Mouse (Mus musculus) neural tube, embryonic 11.5 days (tissue): ENCODE measurements at regions not wholly inside any gene's neighbourhood (a gene's known extent, or its start where the extent isn't known, plus 50 kb on each side); places are given as distances from the start of the nearest gene placed in this dataset.

Experiments used
- ATAC-seq: fragments of 200-750 bp; cut with Nextera tagmentation; 2 replicates; pipeline ENCODE4 v1.8.0; 2017; ENCODE audit warnings: moderate number of reproducible peaks, mild to moderate bottlenecking, moderate TSS enrichment, moderate library complexity; ENCODE audit not compliant: insufficient read depth, low FRiP score, low TSS enrichment
- DNase-seq: peaks from one replicate; pipeline ENCODE4 v3.0.0-alpha.2; 2015; ENCODE audit warnings: low spot score
- H3K27ac ChIP-seq: fragments of 300-500 bp; sonication (generic); 2 replicates; pipeline ENCODE4 v1.5.1; 2014; ENCODE audit warnings: low read depth, mild to moderate bottlenecking, low read length
- H3K27me3 ChIP-seq: fragments of 300-500 bp; sonication (generic); 2 replicates; pipeline ENCODE4 v1.6.1; 2014; ENCODE audit warnings: mild to moderate bottlenecking, low read length, mixed read lengths; ENCODE audit not compliant: control insufficient read depth, insufficient read depth
- H3K36me3 ChIP-seq: fragments of 300-500 bp; sonication (generic); 2 replicates; pipeline ENCODE4 v1.6.1; 2014; ENCODE audit warnings: mild to moderate bottlenecking, low read length, moderate library complexity, mixed read lengths; ENCODE audit not compliant: control insufficient read depth, insufficient read depth
- H3K4me1 ChIP-seq: fragments of 300-500 bp; sonication (generic); 2 replicates; pipeline ENCODE4 v1.6.1; 2014; ENCODE audit warnings: low read length, mixed read lengths; ENCODE audit not compliant: control insufficient read depth, insufficient read depth
- H3K4me2 ChIP-seq: fragments of 300-500 bp; sonication (generic); 2 replicates; pipeline ENCODE4 v1.6.1; 2014; ENCODE audit warnings: low read depth, mild to moderate bottlenecking, moderate library complexity
- H3K4me3 ChIP-seq: fragments of 300-500 bp; sonication (generic); 2 replicates; pipeline ENCODE4 v1.5.1; 2014; ENCODE audit warnings: low read depth, low read length
- H3K9ac ChIP-seq: fragments of 300-500 bp; sonication (generic); 2 replicates; pipeline ENCODE4 v1.6.1; 2014; ENCODE audit warnings: mild to moderate bottlenecking, low read length
- H3K9me3 ChIP-seq: fragments of 300-500 bp; sonication (generic); 2 replicates; pipeline ENCODE4 v1.6.1; 2016; ENCODE audit warnings: low read length; ENCODE audit not compliant: control insufficient read depth
- WGBS: fragments of 180-500 bp; shearing (Covaris S2); extraction: QIAGEN DNeasy Blood & Tissue Kit; methylation state at CpG from one replicate; pipeline ENCODE4 v1.1.7; 2014; 5-methylcytosine and 5-hydroxymethylcytosine counted together

DNA sequence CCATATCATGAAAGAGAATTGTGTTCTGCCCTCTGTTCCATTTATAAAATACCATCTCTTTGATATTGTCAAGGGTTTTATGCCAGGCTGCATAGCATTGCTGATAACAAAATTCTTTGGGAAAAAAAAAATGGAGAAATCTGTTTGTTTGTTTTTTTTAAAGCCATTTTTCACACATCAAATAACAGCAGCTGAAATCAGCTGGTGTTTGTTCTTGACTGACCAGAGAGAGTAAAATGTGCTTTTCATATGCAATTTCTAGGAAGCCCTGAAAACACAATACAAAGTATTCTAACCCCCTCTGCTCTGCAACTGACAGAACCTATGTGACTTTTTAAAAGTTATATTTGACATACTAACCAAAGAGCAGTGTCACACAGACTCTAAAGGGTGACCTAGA lies 270.0 kb downstream of the Mreg start:
- H3K4me1 ChIP-seq, result no peaks in the 10 kb centered on the region
- H3K4me2 ChIP-seq, result no peak overlapping the region
- no peak overlapping the region for H3K27ac ChIP-seq
- no peak overlapping the region for H3K9ac ChIP-seq
- ATAC-seq, result no peak
- H3K4me3 ChIP-seq, result no peak overlapping the region
- DNase-seq, result no peak
- H3K9me3 ChIP-seq, result no peaks in the 10 kb centered on the region
- H3K36me3 ChIP-seq, result no peaks in the 10 kb centered on the region
- no peaks in the 10 kb centered on the region for H3K27me3 ChIP-seq

DNA sequence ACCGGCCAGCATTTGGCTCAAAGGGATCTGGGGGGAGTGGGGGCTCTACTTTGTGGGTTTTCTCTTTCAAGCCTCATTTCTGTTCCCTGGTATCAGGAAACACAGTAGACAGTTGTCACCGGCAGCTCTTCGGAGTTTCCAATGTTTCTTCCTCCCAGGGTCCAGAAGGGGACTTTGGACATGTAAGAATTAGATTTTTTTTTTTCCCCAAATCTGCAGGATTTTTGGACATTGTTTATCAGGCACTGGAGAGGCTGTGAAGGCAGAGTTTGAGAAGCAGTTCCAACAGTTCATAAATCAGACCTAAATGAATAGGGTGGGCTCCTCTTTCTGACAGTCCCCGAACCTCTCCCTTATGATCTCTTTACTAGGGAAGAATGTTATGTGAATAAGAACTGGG lies 270.4 kb downstream of the Mreg start:
- no peak overlapping the region for H3K9ac ChIP-seq
- WGBS, result 48% methylated on average over 4 of the region's 4 CpGs
- no peaks in the 10 kb centered on the region for H3K27me3 ChIP-seq
- no peaks in the 10 kb centered on the region for H3K9me3 ChIP-seq
- DNase-seq (no peak), ATAC-seq (no peak)
- no peaks in the 10 kb centered on the region for H3K4me1 ChIP-seq
- no peak overlapping the region for H3K4me3 ChIP-seq
- H3K27ac ChIP-seq, result no peak overlapping the region
- no peaks in the 10 kb centered on the region for H3K36me3 ChIP-seq
- H3K4me2 ChIP-seq, result no peak overlapping the region

GRCm38 (mm10) chr1:71940900-71941299 lies 271.2 kb downstream of the Mreg start:
- H3K4me3 ChIP-seq, result no peak overlapping the region
- no peaks in the 10 kb centered on the region for H3K27me3 ChIP-seq
- H3K9ac ChIP-seq, result no peak overlapping the region
- ATAC-seq (no peak), DNase-seq (no peak)
- no peak overlapping the region for H3K27ac ChIP-seq
- H3K36me3 ChIP-seq, result no peaks in the 10 kb centered on the region
- H3K4me2 ChIP-seq, result no peak overlapping the region
- WGBS, result 49% methylated on average over 4 of the region's 4 CpGs
- H3K9me3 ChIP-seq, result no peaks in the 10 kb centered on the region
- no peaks in the 10 kb centered on the region for H3K4me1 ChIP-seq

DNA sequence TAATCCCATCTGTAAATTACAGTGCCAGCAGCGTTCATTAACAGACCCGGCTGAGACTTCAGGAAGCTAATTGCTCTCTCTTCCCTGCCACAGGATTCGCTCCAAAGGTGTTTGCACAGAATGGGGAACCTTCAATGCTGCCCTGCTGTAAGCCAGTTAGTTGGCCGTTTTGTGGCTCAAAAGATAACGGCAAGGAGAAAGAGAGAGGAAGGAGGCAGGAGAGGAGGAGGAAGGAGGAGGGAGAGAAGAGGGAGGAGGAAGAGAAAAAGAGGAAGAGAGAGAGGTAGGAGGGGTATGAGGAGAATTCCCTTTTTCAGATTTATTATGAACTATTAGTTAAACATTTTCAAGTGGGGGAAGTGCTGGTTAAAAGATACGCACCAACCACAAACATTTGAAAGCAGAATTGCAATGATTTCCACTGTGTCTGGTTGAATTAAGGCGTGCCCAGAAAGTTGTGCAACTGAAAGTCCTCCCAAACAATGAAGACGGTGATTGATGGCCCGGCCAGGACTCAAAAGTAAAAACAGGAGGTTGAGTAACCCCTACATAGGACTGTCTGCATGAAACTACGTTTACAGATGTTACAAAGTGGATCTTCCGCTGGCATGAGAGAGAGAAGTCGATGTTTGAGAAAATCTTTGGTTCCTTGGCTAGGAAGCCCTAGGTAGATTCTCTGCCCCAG lies 273.6 kb downstream of the Mreg start:
- no peak for ATAC-seq
- DNase-seq, result no peak
- no peaks in the 10 kb centered on the region for H3K27me3 ChIP-seq
- H3K27ac ChIP-seq, result no peak overlapping the region
- no peaks in the 10 kb centered on the region for H3K4me1 ChIP-seq
- H3K4me3 ChIP-seq, result no peak overlapping the region
- H3K9ac ChIP-seq, result no peak overlapping the region
- 58% methylated on average over 12 of the region's 12 CpGs for WGBS
- H3K4me2 ChIP-seq, result no peak overlapping the region
- no peaks in the 10 kb centered on the region for H3K9me3 ChIP-seq
- H3K36me3 ChIP-seq, result no peaks in the 10 kb centered on the region

DNA sequence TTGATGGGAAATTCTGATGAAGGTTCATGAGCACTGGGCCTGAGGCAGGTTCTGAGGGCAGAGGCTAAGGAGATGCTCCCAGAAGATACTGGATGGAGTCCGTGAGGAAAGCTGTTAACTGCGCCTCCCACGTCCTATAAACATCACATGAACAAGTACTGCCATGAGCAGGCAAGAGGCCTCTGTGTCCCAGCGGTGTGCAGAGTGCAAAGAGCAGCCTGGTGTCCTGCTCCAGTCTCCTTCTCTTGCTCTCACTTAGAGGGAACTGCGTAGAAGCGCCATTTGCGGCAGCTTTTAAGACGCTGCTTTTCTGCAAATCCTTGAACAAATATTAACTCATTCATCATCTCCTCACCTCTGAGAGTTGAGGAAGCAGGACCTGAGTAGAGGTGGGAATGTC lies 274.2 kb downstream of the Mreg start:
- Histone ChIP-seq H3K4me3 (no peak overlapping the region), H3K4me2 (no peak overlapping the region), H3K27me3 (no peaks in the 10 kb centered on the region), H3K36me3 (no peaks in the 10 kb centered on the region), H3K4me1 (no peaks in the 10 kb centered on the region), H3K9me3 (no peaks in the 10 kb centered on the region), H3K9ac (no peak overlapping the region), H3K27ac (no peak overlapping the region)
- WGBS, result 69% methylated on average over 8 of the region's 8 CpGs
- ATAC-seq (no peak), DNase-seq (no peak)

GRCm38 (mm10) chr1:71937168-71937567 lies 274.9 kb downstream of the Mreg start:
- no peak overlapping the region for H3K27ac ChIP-seq
- ATAC-seq, result no peak

GRCm38 (mm10) chr1:71936501-71937129 lies 275.5 kb downstream of the Mreg start:
- Histone ChIP-seq H3K36me3 (no peaks in the 10 kb centered on the region), H3K9ac (no peak overlapping the region), H3K27me3 (no peaks in the 10 kb centered on the region), H3K4me2 (no peak overlapping the region), H3K4me3 (no peak overlapping the region), H3K9me3 (no peaks in the 10 kb centered on the region), H3K27ac (no peak overlapping the region), H3K4me1 (no peaks in the 10 kb centered on the region)
- ATAC-seq (no peak), DNase-seq (no peak)
- 60% methylated on average over 5 of the region's 5 CpGs for WGBS

More at GRCm38 (mm10) chr1:71937168-71937567, 274.9 kb downstream of the Mreg start:
- Histone ChIP-seq H3K9me3 (no peaks in the 10 kb centered on the region), H3K27me3 (no peaks in the 10 kb centered on the region), H3K4me1 (no peaks in the 10 kb centered on the region), H3K36me3 (no peaks in the 10 kb centered on the region), H3K4me2 (no peak overlapping the region), H3K9ac (no peak overlapping the region), H3K4me3 (no peak overlapping the region)
- WGBS, result 71% methylated on average over 3 of the region's 3 CpGs
- no peak for DNase-seq

DNA sequence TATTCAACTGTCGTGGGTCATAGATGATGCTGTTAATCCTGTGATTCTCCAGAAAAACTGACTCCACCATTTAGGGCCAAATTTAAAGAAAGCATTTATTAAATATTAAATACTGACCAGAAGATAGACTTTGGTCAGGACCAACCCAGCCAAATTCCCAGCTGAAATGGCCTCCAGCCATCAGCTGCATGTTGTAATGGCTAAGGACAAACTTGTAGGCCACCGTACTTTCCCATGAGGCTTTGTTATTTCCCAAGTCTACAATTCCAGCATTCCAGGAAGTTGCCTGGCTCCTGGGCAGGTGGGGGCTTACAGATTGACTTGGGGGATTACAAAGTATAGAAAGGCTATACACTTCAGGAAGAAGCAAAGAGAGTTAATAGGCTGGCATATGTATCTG lies 272.5 kb upstream of the Fn1 start:
- 95% methylated on average over 2 of the region's 2 CpGs for WGBS
- ATAC-seq (no peak), DNase-seq (no peak)
- Histone ChIP-seq H3K9me3 (no peaks in the 10 kb centered on the region), H3K4me3 (no peak overlapping the region), H3K27ac (no peak overlapping the region), H3K4me1 (no peaks in the 10 kb centered on the region), H3K4me2 (no peak overlapping the region), H3K27me3 (no peaks in the 10 kb centered on the region), H3K36me3 (no peaks in the 10 kb centered on the region), H3K9ac (no peak overlapping the region)

GRCm38 (mm10) chr1:71924884-71925283 lies 271.9 kb upstream of the Fn1 start:
- WGBS, result 76% methylated on average over 1 of the region's 1 CpGs
- H3K4me2 ChIP-seq, result no peak overlapping the region

More at GRCm38 (mm10) chr1:71924884-71925283, 271.9 kb upstream of the Fn1 start:
- H3K4me1 ChIP-seq, result no peaks in the 10 kb centered on the region
- H3K36me3 ChIP-seq, result no peaks in the 10 kb centered on the region
- no peaks in the 10 kb centered on the region for H3K27me3 ChIP-seq
- H3K27ac ChIP-seq, result no peak overlapping the region
- no peaks in the 10 kb centered on the region for H3K9me3 ChIP-seq
- ATAC-seq (no peak), DNase-seq (no peak)
- H3K9ac ChIP-seq, result no peak overlapping the region
- H3K4me3 ChIP-seq, result no peak overlapping the region
